Mouse (Mus musculus) limb, embryonic 13.5 days (tissue): ENCODE results near the gene Bbx. TPM values are rescaled to one million over a fixed set of nuclear protein-coding genes. Genes with fewer than 3 reads are reported as not detected.
A peak's percentile ranks its signal among the peaks of the same experiment; 100 is the strongest.

Source experiments
- ATAC-seq: fragments of 200-750 bp; cut with Nextera tagmentation; 2 replicates; pipeline ENCODE4 v1.8.0; 2017; ENCODE audit warnings: low read depth, moderate number of reproducible peaks, moderate TSS enrichment; ENCODE audit not compliant: low FRiP score
- H3K27ac ChIP-seq: fragments of 300-500 bp; sonication (generic); 2 replicates; pipeline ENCODE4 v1.5.1; 2015; ENCODE audit warnings: inconsistent platforms, mild to moderate bottlenecking, moderate library complexity
- H3K27me3 ChIP-seq: fragments of 300-500 bp; sonication (generic); 2 replicates; pipeline ENCODE4 v1.6.1; 2015; ENCODE audit warnings: mild to moderate bottlenecking, inconsistent platforms
- H3K36me3 ChIP-seq: fragments of 300-500 bp; sonication (generic); 2 replicates; pipeline ENCODE4 v1.6.1; 2015; ENCODE audit warnings: inconsistent platforms, mild to moderate bottlenecking, moderate library complexity
- H3K4me1 ChIP-seq: fragments of 300-500 bp; sonication (generic); 2 replicates; pipeline ENCODE4 v1.6.1; 2015; ENCODE audit warnings: inconsistent platforms
- H3K4me2 ChIP-seq: fragments of 300-500 bp; sonication (generic); replicated peaks from 2 replicates; pipeline ENCODE4 v1.6.1; 2015; ENCODE audit warnings: inconsistent platforms, mild to moderate bottlenecking, moderate library complexity
- H3K4me3 ChIP-seq: fragments of 300-500 bp; sonication (generic); 2 replicates; pipeline ENCODE4 v1.5.1; 2015; ENCODE audit warnings: moderate library complexity, mild to moderate bottlenecking, inconsistent platforms
- H3K9ac ChIP-seq: fragments of 300-500 bp; sonication (generic); 2 replicates; pipeline ENCODE4 v1.6.1; 2015; ENCODE audit warnings: mild to moderate bottlenecking, inconsistent platforms
- H3K9me3 ChIP-seq: fragments of 300-500 bp; sonication (generic); 2 replicates; pipeline ENCODE4 v1.6.1; 2016; ENCODE audit warnings: inconsistent platforms
- whole genome bisulfite sequencing: fragments of 180-500 bp; shearing (Covaris S2); methylation state at CpG from one replicate; pipeline ENCODE4 v1.1.7; 2015; 5-methylcytosine and 5-hydroxymethylcytosine counted together
- polyA plus RNA-seq: library from polyadenylated mRNA; unstranded; fragments of >200 nt; fragmentation: Nextera tagmentation; extraction: Ambion mirVana; gene quantifications from 2 replicates; pipeline ENCODE4 v1.2.1, GENCODE M21; 2015

Gene Bbx
- polyA plus RNA-seq, 1 experiment from 2014 or later: 54.4 TPM

DNA sequence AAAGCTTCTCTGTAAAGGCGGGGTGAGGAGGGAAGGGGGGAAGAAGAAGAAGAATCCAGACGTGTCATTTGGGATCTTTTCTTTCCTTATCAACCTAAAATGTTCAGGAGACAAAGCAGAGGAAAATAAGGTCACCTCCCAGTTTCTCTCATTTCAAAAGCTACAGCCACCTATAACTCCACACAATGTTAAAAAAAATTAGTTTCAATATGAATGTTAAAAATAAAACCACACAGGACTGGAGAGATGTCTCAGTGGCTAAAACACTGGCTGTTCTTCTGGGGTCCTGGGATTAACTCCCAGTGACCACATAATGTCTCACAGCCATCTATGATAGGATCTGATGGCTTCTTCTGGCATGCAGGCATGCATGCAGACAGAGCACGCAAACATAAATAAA lies 43.7 kb downstream of the Bbx start:
- no peaks in the 10 kb centered on the region for H3K27me3 ChIP-seq
- H3K4me1 ChIP-seq: no peaks in the 10 kb centered on the region
- no peaks in the 10 kb centered on the region for H3K36me3 ChIP-seq
- ATAC-seq: no peak
- no peaks in the 10 kb centered on the region for H3K9me3 ChIP-seq
- no peak overlapping the region for H3K9ac ChIP-seq
- 85% methylated on average over 3 of the region's 3 CpGs for WGBS
- no peak overlapping the region for H3K27ac ChIP-seq
- H3K4me2 ChIP-seq: no peak overlapping the region
- H3K4me3 ChIP-seq: no peak overlapping the region

DNA sequence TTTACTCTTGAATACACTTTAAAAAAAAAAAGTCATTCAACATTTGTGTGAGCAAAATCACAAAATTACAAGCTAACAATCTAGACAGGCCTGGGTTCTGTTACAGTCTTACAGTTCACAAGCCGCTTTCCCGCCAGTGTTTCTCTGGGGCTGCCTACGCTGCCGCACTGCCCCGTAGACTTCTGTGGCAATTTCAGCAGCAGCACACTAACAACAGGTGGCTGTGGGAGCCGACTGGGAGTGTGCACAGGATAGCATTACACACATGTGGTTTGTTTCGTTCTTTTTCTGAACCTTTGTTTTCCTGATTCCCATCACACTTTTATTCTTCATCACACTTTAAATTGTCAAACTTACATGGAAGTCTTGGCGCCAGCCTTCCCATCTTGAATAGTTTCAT lies 48.6 kb downstream of the Bbx start:
- ATAC-seq: no peak
- Histone ChIP-seq H3K27me3 (no peaks in the 10 kb centered on the region), H3K9me3 (no peaks in the 10 kb centered on the region), H3K27ac (no peak overlapping the region), H3K36me3 (no peaks in the 10 kb centered on the region), H3K4me1 (peaks cover 12% of the 10 kb centered on the region), H3K4me2 (no peak overlapping the region), H3K4me3 (no peak overlapping the region), H3K9ac (no peak overlapping the region)
- 84% methylated on average over 8 of the region's 8 CpGs for WGBS

DNA sequence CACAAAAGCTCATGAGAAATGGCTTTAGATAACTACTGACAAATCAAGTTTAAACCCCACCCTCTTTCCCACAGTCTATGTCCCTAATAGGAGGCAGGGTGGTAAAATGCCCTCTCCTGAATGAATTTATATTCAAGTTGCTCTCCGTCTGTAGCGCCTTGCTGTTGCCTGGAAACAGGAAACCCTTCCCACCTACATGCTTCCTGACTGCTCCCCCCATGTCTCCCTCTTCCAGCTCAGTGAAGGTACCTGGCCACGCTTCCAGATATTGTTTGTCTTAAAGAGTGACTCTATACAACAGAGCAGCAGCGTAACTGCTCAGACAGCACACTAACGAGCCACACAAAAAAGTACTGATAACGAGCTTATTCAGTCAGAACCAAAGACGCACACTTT lies 50.8 kb downstream of the Bbx start:
- 26% methylated on average over 7 of the region's 7 CpGs for WGBS
- H3K27me3 ChIP-seq: no peaks in the 10 kb centered on the region
- H3K4me1 ChIP-seq: peaks cover 12% of the 10 kb centered on the region
- ATAC-seq: no peak
- no peaks in the 10 kb centered on the region for H3K9me3 ChIP-seq
- H3K36me3 ChIP-seq: no peaks in the 10 kb centered on the region
- peak overlapping the region; percentile 48 for H3K4me2 ChIP-seq
- H3K9ac ChIP-seq: no peak overlapping the region
- H3K4me3 ChIP-seq: no peak overlapping the region
- no peak overlapping the region for H3K27ac ChIP-seq

- Histone ChIP-seq H3K27me3 (no peaks in the 10 kb centered on the region), H3K9ac (no peak overlapping the region), H3K9me3 (no peaks in the 10 kb centered on the region), H3K4me1 (peaks cover 12% of the 10 kb centered on the region), H3K27ac (no peak overlapping the region), H3K4me3 (no peak overlapping the region), H3K4me2 (peak overlapping the region; percentile 48), H3K36me3 (no peaks in the 10 kb centered on the region)
- 31% methylated on average over 10 of the region's 10 CpGs for WGBS
- ATAC-seq: peak; percentile 36; the same call in 1 of the 2 replicates
These were observed 51.4 kb downstream of the Bbx start for GRCm38 (mm10) chr16:50380682-50381350.

DNA sequence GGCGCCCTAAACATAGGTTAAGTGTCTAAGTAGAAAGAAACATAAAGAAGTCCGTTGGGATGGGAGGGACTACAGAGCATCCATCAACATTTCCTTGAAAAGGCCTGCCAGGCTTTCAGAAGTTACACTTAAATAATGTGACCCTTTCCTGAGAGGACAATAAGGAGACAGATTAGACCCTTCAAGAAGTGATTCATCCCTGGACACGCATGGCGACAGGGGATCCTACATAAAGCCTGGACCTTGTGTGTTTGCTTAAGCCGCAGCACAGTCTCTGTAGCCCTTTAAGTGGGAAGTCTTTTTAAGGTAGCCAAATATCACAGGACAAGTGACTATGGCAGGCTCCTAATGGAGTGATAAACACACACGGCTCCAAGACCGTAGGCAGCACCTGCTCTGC lies 52.0 kb downstream of the Bbx start:
- no peak overlapping the region for H3K4me2 ChIP-seq
- WGBS: 55% methylated on average over 7 of the region's 7 CpGs
- no peaks in the 10 kb centered on the region for H3K36me3 ChIP-seq
- H3K9me3 ChIP-seq: no peaks in the 10 kb centered on the region
- no peak for ATAC-seq
- no peak overlapping the region for H3K9ac ChIP-seq
- H3K4me1 ChIP-seq: peaks cover 12% of the 10 kb centered on the region
- H3K27me3 ChIP-seq: no peaks in the 10 kb centered on the region
- H3K27ac ChIP-seq: no peak overlapping the region
- no peak overlapping the region for H3K4me3 ChIP-seq

DNA sequence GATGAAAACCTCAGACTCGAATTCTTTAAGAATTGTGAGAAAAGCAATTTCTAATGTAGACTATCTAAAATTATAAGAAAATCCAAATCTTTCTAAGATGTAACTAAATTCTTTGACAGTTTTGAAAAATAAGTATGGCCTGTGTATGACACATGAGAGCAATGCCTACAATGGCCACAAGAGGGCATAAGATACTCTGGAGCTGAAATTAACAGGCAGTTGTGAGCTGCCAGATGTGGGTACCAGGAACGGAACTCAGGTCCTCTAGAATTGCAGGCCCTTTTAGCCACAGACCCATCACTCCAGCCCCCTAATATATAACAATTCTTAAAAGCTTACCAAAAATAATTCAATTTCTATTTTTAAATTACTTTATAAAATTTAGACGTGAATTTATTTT lies 57.6 kb downstream of the Bbx start:
- Histone ChIP-seq H3K9ac (no peak overlapping the region), H3K4me2 (no peak overlapping the region), H3K27ac (no peak overlapping the region), H3K4me3 (no peak overlapping the region), H3K4me1 (no peaks in the 10 kb centered on the region), H3K9me3 (no peaks in the 10 kb centered on the region), H3K36me3 (no peaks in the 10 kb centered on the region), H3K27me3 (no peaks in the 10 kb centered on the region)
- 93% methylated on average over 3 of the region's 3 CpGs for WGBS
- ATAC-seq: no peak

GRCm38 (mm10) chr16:50373685-50374084 lies 58.5 kb downstream of the Bbx start:
- 44% methylated on average over 5 of the region's 5 CpGs for WGBS
- Histone ChIP-seq H3K27ac (no peak overlapping the region), H3K9ac (no peak overlapping the region), H3K4me1 (no peaks in the 10 kb centered on the region), H3K9me3 (no peaks in the 10 kb centered on the region), H3K27me3 (no peaks in the 10 kb centered on the region), H3K4me2 (no peak overlapping the region), H3K4me3 (no peak overlapping the region), H3K36me3 (no peaks in the 10 kb centered on the region)
- ATAC-seq: no peak

GRCm38 (mm10) chr16:50372543-50372942 lies 59.6 kb downstream of the Bbx start:
- Histone ChIP-seq H3K9ac (no peak overlapping the region), H3K4me1 (no peaks in the 10 kb centered on the region), H3K4me2 (no peak overlapping the region), H3K27ac (no peak overlapping the region), H3K9me3 (no peaks in the 10 kb centered on the region), H3K27me3 (no peaks in the 10 kb centered on the region), H3K36me3 (no peaks in the 10 kb centered on the region), H3K4me3 (no peak overlapping the region)
- 52% methylated on average over 2 of the region's 2 CpGs for WGBS
- no peak for ATAC-seq

DNA sequence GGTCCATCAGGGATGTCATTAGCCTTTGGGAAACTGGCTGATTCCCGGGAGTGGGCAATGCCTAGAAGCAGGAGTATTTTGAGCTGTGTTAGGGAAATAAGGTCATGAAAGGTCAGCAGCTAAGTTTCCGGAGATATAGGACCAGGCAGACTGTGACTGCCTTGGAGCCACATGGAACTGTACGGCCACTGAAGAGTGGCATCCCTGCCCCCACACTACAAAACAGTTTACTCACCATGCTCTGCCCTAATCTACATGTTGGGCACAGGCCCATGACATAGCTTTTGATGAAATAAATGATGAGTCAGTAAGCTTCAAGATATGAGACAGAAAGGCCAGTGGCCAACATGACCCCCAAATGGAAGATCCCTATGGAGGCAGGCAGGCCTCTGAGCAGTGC lies 60.7 kb downstream of the Bbx start:
- no peak for ATAC-seq
- Histone ChIP-seq H3K27ac (no peak overlapping the region), H3K4me3 (no peak overlapping the region), H3K27me3 (no peaks in the 10 kb centered on the region), H3K4me1 (0 out of 2 replicates have a peak, but pooled peaks cover 3% of the 10 kb centered on the region), H3K9ac (no peak overlapping the region), H3K4me2 (no peak overlapping the region), H3K9me3 (no peaks in the 10 kb centered on the region), H3K36me3 (no peaks in the 10 kb centered on the region)
- 33% methylated on average over 3 of the region's 3 CpGs for WGBS

DNA sequence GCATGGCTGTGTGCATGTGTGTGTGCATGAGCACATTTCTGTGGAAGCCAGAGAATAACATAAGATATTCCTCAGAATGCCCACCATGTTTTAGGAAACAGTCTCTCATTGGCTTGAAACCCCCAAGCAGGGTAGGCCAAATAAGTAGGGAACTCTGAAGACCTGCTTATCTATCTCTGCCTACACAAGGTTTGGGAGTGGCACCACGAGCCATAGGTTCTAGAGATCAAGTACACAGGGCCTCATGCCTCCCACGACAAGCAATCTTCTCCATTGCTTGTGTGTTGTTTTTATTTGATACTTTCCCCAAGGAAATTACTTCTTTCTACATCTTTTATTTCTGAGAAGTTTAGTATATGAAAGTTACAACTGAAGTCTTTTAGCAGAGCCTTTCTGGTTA lies 61.8 kb downstream of the Bbx start:
- 85% methylated on average over 2 of the region's 2 CpGs for WGBS
- no peaks in the 10 kb centered on the region for H3K36me3 ChIP-seq
- no peak overlapping the region for H3K27ac ChIP-seq
- H3K9me3 ChIP-seq: no peaks in the 10 kb centered on the region
- ATAC-seq: no peak
- H3K4me1 ChIP-seq: 0 out of 2 replicates have a peak, but pooled peaks cover 4% of the 10 kb centered on the region
- no peak overlapping the region for H3K4me2 ChIP-seq
- H3K27me3 ChIP-seq: no peaks in the 10 kb centered on the region
- no peak overlapping the region for H3K4me3 ChIP-seq
- no peak overlapping the region for H3K9ac ChIP-seq

- Histone ChIP-seq H3K4me1 (peaks cover 17% of the 10 kb centered on the region), H3K9ac (no peak overlapping the region), H3K4me3 (no peak overlapping the region), H3K27me3 (no peaks in the 10 kb centered on the region), H3K36me3 (no peaks in the 10 kb centered on the region), H3K4me2 (no peak overlapping the region), H3K9me3 (no peaks in the 10 kb centered on the region), H3K27ac (no peak overlapping the region)
- ATAC-seq: no peak
- 56% methylated on average over 5 of the region's 5 CpGs for WGBS
These were observed 65.6 kb downstream of the Bbx start for GRCm38 (mm10) chr16:50366556-50366955.

GRCm38 (mm10) chr16:50364189-50365059 lies 67.8 kb downstream of the Bbx start:
- H3K4me2 ChIP-seq: peak overlapping the region; percentile 63
- WGBS: 9% methylated on average over 11 of the region's 11 CpGs
- peak; percentile 98 for ATAC-seq

More at GRCm38 (mm10) chr16:50364189-50365059, 67.8 kb downstream of the Bbx start:
- Histone ChIP-seq H3K9me3 (no peaks in the 10 kb centered on the region), H3K9ac (peak overlapping the region; percentile 67), H3K27me3 (no peaks in the 10 kb centered on the region), H3K36me3 (no peaks in the 10 kb centered on the region), H3K4me1 (peaks cover 17% of the 10 kb centered on the region), H3K4me3 (peak overlapping the region; percentile 52), H3K27ac (peak overlapping the region; percentile 81)
